Mouse (Mus musculus) limb, embryonic 11.5 days (tissue): ENCODE results near the gene Cd200r4. TPM values are rescaled to one million over a fixed set of nuclear protein-coding genes. Genes with fewer than 3 reads are reported as not detected.
"Not testable (repeated sequence)": the region's sequence is repeated elsewhere in the genome, so short reads cannot be mapped to it uniquely, and the experiment has no call there.

Experiments used
- ATAC-seq: fragments of 200-750 bp; cut with Nextera tagmentation; 2 replicates; pipeline ENCODE4 v1.8.0; 2017; ENCODE audit warnings: low read depth; ENCODE audit not compliant: insufficient number of reproducible peaks, low FRiP score, low TSS enrichment
- DNase-seq: peaks from one replicate; pipeline ENCODE4 v3.0.0-alpha.2; 2015; ENCODE audit warnings: low spot score
- H3K27ac ChIP-seq: fragments of 300-500 bp; sonication (generic); replicated peaks from 2 replicates; pipeline ENCODE4 v1.5.1; 2014; ENCODE audit warnings: low read depth, mild to moderate bottlenecking, low read length
- H3K27me3 ChIP-seq: fragments of 300-500 bp; sonication (generic); 2 replicates; pipeline ENCODE4 v1.6.1; 2014; ENCODE audit warnings: mild to moderate bottlenecking, low read length, mixed read lengths; ENCODE audit not compliant: control insufficient read depth, insufficient read depth
- H3K36me3 ChIP-seq: fragments of 300-500 bp; sonication (generic); 2 replicates; pipeline ENCODE4 v1.6.1; 2014; ENCODE audit warnings: mild to moderate bottlenecking, low read length, moderate library complexity, mixed read lengths; ENCODE audit not compliant: control insufficient read depth, insufficient read depth
- H3K4me1 ChIP-seq: fragments of 300-500 bp; sonication (generic); 2 replicates; pipeline ENCODE4 v1.6.1; 2014; ENCODE audit warnings: low read length, mixed read lengths; ENCODE audit not compliant: control insufficient read depth, insufficient read depth
- H3K4me2 ChIP-seq: fragments of 300-500 bp; sonication (generic); 2 replicates; pipeline ENCODE4 v1.6.1; 2014; ENCODE audit warnings: low read depth, mild to moderate bottlenecking, moderate library complexity; ENCODE audit not compliant: severe bottlenecking
- H3K4me3 ChIP-seq: fragments of 300-500 bp; sonication (generic); 2 replicates; pipeline ENCODE4 v1.5.1; 2014; ENCODE audit warnings: low read depth, low read length
- H3K9ac ChIP-seq: fragments of 300-500 bp; sonication (generic); 2 replicates; pipeline ENCODE4 v1.6.1; 2014; ENCODE audit warnings: mild to moderate bottlenecking, low read length
- H3K9me3 ChIP-seq: fragments of 300-500 bp; sonication (generic); 2 replicates; pipeline ENCODE4 v1.6.1; 2016; ENCODE audit warnings: low read length; ENCODE audit not compliant: control insufficient read depth
- WGBS: fragments of 180-500 bp; shearing (Covaris S2); extraction: QIAGEN DNeasy Blood & Tissue Kit; methylation state at CpG from one replicate; pipeline ENCODE4 v1.1.7; 2014; 5-methylcytosine and 5-hydroxymethylcytosine counted together
- polyA plus RNA-seq: library from polyadenylated mRNA; unstranded; fragments of >200 nt; fragmentation: Nextera tagmentation; extraction: Ambion mirVana; gene quantifications from 2 replicates; pipeline ENCODE4 v1.2.1, GENCODE M21; 2014

Gene Cd200r4
- polyA plus RNA-seq, 1 experiment from 2014 or later = not detected

DNA sequence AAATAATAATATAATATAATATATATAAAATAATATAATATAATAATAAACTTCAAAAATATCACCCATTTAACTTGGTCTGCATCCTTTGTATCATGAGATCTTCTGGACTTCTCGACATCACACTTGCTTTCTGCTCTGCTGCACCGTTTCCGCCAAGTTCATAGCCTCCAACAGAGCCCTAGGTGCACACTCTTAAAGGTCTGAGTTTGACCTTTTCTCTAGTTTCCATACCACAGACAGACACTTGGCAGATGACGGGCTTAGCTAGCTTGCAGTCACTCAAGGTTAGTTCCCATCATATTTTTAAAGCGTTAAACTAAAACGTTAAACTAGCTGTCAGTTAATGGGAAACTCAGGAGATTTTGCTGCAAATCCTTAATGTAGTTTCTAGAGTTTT lies 37.3 kb upstream of the Cd200r4 start:
- WGBS = 89% methylated on average over 6 of the region's 6 CpGs
- Histone ChIP-seq H3K4me2 (no peak overlapping the region), H3K9ac (no peak overlapping the region), H3K4me3 (no peak overlapping the region), H3K4me1 (no peaks in the 10 kb centered on the region), H3K27me3 (no peaks in the 10 kb centered on the region), H3K9me3 (no peaks in the 10 kb centered on the region), H3K27ac (no peak overlapping the region), H3K36me3 (no peaks in the 10 kb centered on the region)
- ATAC-seq (no peak), DNase-seq (no peak)

- ATAC-seq (no peak), DNase-seq (no peak)
- no peaks in the 10 kb centered on the region for H3K36me3 ChIP-seq
- no peak overlapping the region for H3K27ac ChIP-seq
- WGBS = 81% methylated on average over 17 of the region's 17 CpGs
- H3K9ac ChIP-seq = no peak overlapping the region
- H3K9me3 ChIP-seq = no peaks in the 10 kb centered on the region
- H3K4me3 ChIP-seq = no peak overlapping the region
- no peaks in the 10 kb centered on the region for H3K4me1 ChIP-seq
- H3K27me3 ChIP-seq = no peaks in the 10 kb centered on the region
- no peak overlapping the region for H3K4me2 ChIP-seq
These were observed 32.9 kb upstream of the Cd200r4 start for GRCm38 (mm10) chr16:44778538-44779147.

DNA sequence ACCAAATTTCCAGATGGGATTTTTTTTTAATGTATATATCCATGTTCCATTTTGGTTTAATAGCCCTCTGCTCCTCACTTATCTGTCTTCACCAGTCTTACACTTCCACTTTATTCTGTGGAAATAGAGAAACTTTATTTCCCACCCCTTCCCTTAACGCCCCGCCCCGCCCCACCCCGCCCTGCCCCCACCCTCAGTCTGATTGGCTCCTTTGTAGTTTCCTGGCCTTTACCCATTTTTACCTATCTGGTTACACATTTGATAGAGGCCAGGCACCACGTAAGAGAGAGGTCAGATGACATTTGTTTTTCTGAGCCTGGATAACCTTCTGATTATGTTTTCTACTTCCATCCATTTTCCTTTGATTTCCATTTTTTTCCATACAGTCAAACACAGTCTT lies 32.0 kb upstream of the Cd200r4 start:
- DNase-seq = no peak
- 86% methylated on average over 5 of the region's 5 CpGs for WGBS
- Histone ChIP-seq H3K27ac (no peak overlapping the region), H3K4me3 (no peak overlapping the region), H3K4me2 (no peak overlapping the region), H3K36me3 (no peaks in the 10 kb centered on the region), H3K9me3 (no peaks in the 10 kb centered on the region), H3K9ac (no peak overlapping the region), H3K4me1 (no peaks in the 10 kb centered on the region), H3K27me3 (no peaks in the 10 kb centered on the region)
- ATAC-seq = no peak

GRCm38 (mm10) chr16:44780751-44781150 lies 30.8 kb upstream of the Cd200r4 start:
- Histone ChIP-seq H3K27ac (no peak overlapping the region), H3K36me3 (no peaks in the 10 kb centered on the region), H3K4me1 (no peaks in the 10 kb centered on the region), H3K4me3 (no peak overlapping the region), H3K27me3 (no peaks in the 10 kb centered on the region), H3K9ac (no peak overlapping the region), H3K4me2 (no peak overlapping the region), H3K9me3 (no peaks in the 10 kb centered on the region)
- 63% methylated on average over 4 of the region's 4 CpGs for WGBS
- DNase-seq (no peak), ATAC-seq (no peak)

DNA sequence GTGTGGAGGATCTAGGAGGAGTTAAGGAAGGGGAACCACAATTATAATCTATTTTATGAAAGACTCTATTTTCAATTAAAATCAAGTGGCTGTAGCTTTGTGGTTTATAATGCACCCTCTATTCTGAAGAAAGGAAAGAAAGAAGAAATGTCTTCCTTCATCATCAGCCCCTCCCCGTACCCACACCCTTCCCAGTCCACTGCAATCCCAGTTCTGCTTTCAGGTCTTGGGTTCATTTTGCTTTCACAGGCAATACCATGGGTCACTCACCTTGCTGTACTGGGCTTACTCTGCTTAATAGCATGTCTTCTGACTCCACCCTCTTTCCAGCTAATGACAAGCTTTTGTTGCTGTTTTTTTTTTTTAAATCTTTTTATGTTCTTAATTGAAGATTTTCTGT lies 24.6 kb upstream of the Cd200r4 start:
- no peak overlapping the region for H3K4me2 ChIP-seq
- ATAC-seq (no peak), DNase-seq (no peak)
- no peak overlapping the region for H3K9ac ChIP-seq
- no peaks in the 10 kb centered on the region for H3K27me3 ChIP-seq
- H3K4me1 ChIP-seq = no peaks in the 10 kb centered on the region
- H3K27ac ChIP-seq = no peak overlapping the region
- H3K9me3 ChIP-seq = no peaks in the 10 kb centered on the region
- 79% methylated on average over 1 of the region's 1 CpGs for WGBS
- no peaks in the 10 kb centered on the region for H3K36me3 ChIP-seq
- no peak overlapping the region for H3K4me3 ChIP-seq

DNA sequence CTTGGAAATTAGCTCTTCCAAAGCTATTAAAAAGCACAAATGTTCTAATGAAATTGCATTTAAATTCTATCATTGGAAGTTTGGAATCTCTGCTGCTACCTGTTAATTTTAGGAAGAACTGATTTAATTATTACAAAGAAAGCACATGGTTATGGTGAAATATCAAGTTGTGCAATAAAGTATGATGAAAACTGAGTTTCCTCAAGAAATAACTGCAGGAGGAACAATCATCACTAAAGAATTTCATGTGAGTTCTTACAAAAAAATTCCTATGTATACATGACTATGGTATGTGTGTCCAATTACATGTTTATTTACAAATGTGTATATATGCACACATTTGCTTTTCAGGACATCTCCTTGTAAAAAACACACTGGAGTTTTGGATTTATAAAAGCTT lies 17.1 kb upstream of the Cd200r4 start:
- Histone ChIP-seq H3K4me3 (no peak overlapping the region), H3K4me1 (no peaks in the 10 kb centered on the region), H3K27me3 (no peaks in the 10 kb centered on the region), H3K9ac (no peak overlapping the region), H3K27ac (no peak overlapping the region), H3K36me3 (no peaks in the 10 kb centered on the region), H3K9me3 (no peaks in the 10 kb centered on the region), H3K4me2 (no peak overlapping the region)
- no peak for DNase-seq
- ATAC-seq = no peak

- H3K9ac ChIP-seq = no peak overlapping the region
- H3K4me3 ChIP-seq = no peak overlapping the region
- ATAC-seq = no peak
- no peaks in the 10 kb centered on the region for H3K9me3 ChIP-seq
- no peaks in the 10 kb centered on the region for H3K27me3 ChIP-seq
- H3K4me1 ChIP-seq = no peaks in the 10 kb centered on the region
- no peak for DNase-seq
- H3K27ac ChIP-seq = no peak overlapping the region
- H3K36me3 ChIP-seq = no peaks in the 10 kb centered on the region
- H3K4me2 ChIP-seq = no peak overlapping the region
These were observed 5.6 kb upstream of the Cd200r4 start for GRCm38 (mm10) chr16:44805976-44806375.

GRCm38 (mm10) chr16:44810223-44810622 lies 1.3 kb upstream of the Cd200r4 start:
- not testable (repeated sequence) for DNase-seq, H3K4me1 ChIP-seq, H3K9me3 ChIP-seq, H3K36me3 ChIP-seq, H3K9ac ChIP-seq, H3K4me3 ChIP-seq, ATAC-seq, H3K4me2 ChIP-seq, H3K27me3 ChIP-seq, H3K27ac ChIP-seq
- 95% methylated on average over 4 of the region's 4 CpGs for WGBS

GRCm38 (mm10) chr16:44812468-44813065 lies 1.0 kb downstream of the Cd200r4 start:
- H3K27ac ChIP-seq = no peak overlapping the region
- H3K4me2 ChIP-seq = no peak overlapping the region
- ATAC-seq = no peak
- WGBS = 80% methylated on average over 6 of the region's 6 CpGs
- H3K27me3 ChIP-seq = no peaks in the 10 kb centered on the region
- no peaks in the 10 kb centered on the region for H3K9me3 ChIP-seq
- H3K36me3 ChIP-seq = no peaks in the 10 kb centered on the region
- no peak overlapping the region for H3K4me3 ChIP-seq
- H3K9ac ChIP-seq = no peak overlapping the region
- no peaks in the 10 kb centered on the region for H3K4me1 ChIP-seq
- no peak for DNase-seq
